Mouse (Mus musculus) midbrain, embryonic 11.5 days (tissue): ENCODE results near the gene Txnrd3. TPM values are rescaled to one million over a fixed set of nuclear protein-coding genes. Genes with fewer than 3 reads are reported as not detected.

Experiments used
- ATAC-seq: fragments of 200-750 bp; cut with Nextera tagmentation; 2 replicates; pipeline ENCODE4 v1.8.0; 2017; ENCODE audit warnings: moderate TSS enrichment, moderate library complexity; ENCODE audit not compliant: low FRiP score
- DNase-seq: peaks from one replicate; pipeline ENCODE4 v3.0.0; 2015; ENCODE audit warnings: low spot score; ENCODE audit errors: missing footprints
- H3K27ac ChIP-seq: fragments of 300-500 bp; sonication (generic); 2 replicates; pipeline ENCODE4 v1.5.1; 2014; ENCODE audit warnings: low read depth, low read length
- H3K27me3 ChIP-seq: fragments of 300-500 bp; sonication (generic); 2 replicates; pipeline ENCODE4 v1.6.1; 2014; ENCODE audit warnings: mild to moderate bottlenecking, low read length, moderate library complexity, mixed read lengths; ENCODE audit not compliant: control insufficient read depth, insufficient read depth
- H3K36me3 ChIP-seq: fragments of 300-500 bp; sonication (generic); 2 replicates; pipeline ENCODE4 v1.6.1; 2014; ENCODE audit warnings: mild to moderate bottlenecking, low read length, moderate library complexity, mixed read lengths; ENCODE audit not compliant: control insufficient read depth, insufficient read depth
- H3K4me1 ChIP-seq: fragments of 300-500 bp; sonication (generic); 2 replicates; pipeline ENCODE4 v1.6.1; 2014; ENCODE audit warnings: low read length; ENCODE audit not compliant: control insufficient read depth, insufficient read depth
- H3K4me2 ChIP-seq: fragments of 300-500 bp; sonication (generic); 2 replicates; pipeline ENCODE4 v1.6.1; 2014; ENCODE audit warnings: mild to moderate bottlenecking, moderate library complexity
- H3K4me3 ChIP-seq: fragments of 300-500 bp; sonication (generic); 2 replicates; pipeline ENCODE4 v1.5.1; 2014; ENCODE audit warnings: low read depth, low read length
- H3K9ac ChIP-seq: fragments of 300-500 bp; sonication (generic); 2 replicates; pipeline ENCODE4 v1.6.1; 2014; ENCODE audit warnings: low read length
- H3K9me3 ChIP-seq: fragments of 300-500 bp; sonication (generic); 2 replicates; pipeline ENCODE4 v1.6.1; 2016; ENCODE audit warnings: low read length; ENCODE audit not compliant: control insufficient read depth
- WGBS: fragments of 180-500 bp; shearing (Covaris S2); extraction: QIAGEN DNeasy Blood & Tissue Kit; methylation state at CpG from one replicate; pipeline ENCODE4 v1.1.7; 2014; 5-methylcytosine and 5-hydroxymethylcytosine counted together
- polyA plus RNA-seq: library from polyadenylated mRNA; unstranded; fragments of >200 nt; fragmentation: Nextera tagmentation; extraction: Ambion mirVana; gene quantifications from 2 replicates; pipeline ENCODE4 v1.2.1, GENCODE M21; 2014

Txnrd3 gene
- polyA plus RNA-seq, 1 experiment from 2014 or later: 14.3 TPM

DNA sequence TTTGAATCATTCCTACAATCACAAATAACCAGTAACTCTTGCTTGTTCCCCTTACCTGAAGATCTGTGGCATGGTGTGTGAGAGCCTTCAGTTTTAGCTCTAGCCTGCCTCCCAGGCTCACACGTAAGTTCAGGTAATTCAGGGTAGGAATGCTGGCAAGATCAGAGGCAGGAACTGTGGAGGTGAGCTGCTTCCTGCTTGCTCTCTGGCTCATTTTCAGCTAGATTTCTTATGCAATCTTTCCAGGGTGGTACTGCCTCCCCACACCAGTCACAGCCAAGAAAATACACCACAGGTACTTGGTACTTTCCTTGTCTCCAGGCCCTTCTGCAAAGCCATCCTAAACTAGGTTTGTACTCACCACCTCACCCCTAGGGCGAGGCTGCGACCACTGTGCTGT, 18.7 kb downstream of the Txnrd3 start:
- H3K4me1 ChIP-seq: no peaks in the 10 kb centered on the region
- 92% methylated on average over 3 of the region's 3 CpGs for WGBS

DNA sequence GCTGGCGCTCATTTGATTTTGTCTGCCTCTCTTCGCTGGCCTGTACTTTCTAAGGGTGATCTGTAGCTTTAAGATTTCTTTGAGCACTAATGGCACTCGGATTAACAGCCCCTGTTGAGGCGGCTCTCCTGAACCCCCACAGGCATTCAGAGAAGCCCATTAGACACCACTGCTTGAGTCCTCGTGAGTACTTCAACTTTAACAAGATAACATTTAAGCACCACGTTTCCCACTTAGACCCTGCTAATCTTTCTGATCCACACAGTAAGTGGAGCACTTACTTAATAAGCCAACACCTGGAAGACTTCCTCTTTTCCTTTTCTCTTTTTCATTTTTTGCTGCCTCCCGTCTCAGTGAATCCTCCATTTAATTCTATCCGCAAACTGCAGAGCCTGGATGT, 21.4 kb downstream of the Txnrd3 start:
- no peak for ATAC-seq
- H3K36me3 ChIP-seq: no peaks in the 10 kb centered on the region
- no peak overlapping the region for H3K9ac ChIP-seq
- no peaks in the 10 kb centered on the region for H3K27me3 ChIP-seq
- H3K4me2 ChIP-seq: no peak overlapping the region
- 45% methylated on average over 8 of the region's 8 CpGs for WGBS
- H3K4me1 ChIP-seq: no peaks in the 10 kb centered on the region
- no peaks in the 10 kb centered on the region for H3K9me3 ChIP-seq
- no peak overlapping the region for H3K27ac ChIP-seq
- H3K4me3 ChIP-seq: no peak overlapping the region
- DNase-seq: no peak

More for the DNA sequence above, 18.7 kb downstream of the Txnrd3 start:
- no peak for DNase-seq
- H3K36me3 ChIP-seq: no peaks in the 10 kb centered on the region
- no peaks in the 10 kb centered on the region for H3K9me3 ChIP-seq
- H3K4me2 ChIP-seq: no peak overlapping the region
- no peak overlapping the region for H3K27ac ChIP-seq
- H3K9ac ChIP-seq: no peak overlapping the region
- no peaks in the 10 kb centered on the region for H3K27me3 ChIP-seq
- ATAC-seq: no peak
- H3K4me3 ChIP-seq: no peak overlapping the region

DNA sequence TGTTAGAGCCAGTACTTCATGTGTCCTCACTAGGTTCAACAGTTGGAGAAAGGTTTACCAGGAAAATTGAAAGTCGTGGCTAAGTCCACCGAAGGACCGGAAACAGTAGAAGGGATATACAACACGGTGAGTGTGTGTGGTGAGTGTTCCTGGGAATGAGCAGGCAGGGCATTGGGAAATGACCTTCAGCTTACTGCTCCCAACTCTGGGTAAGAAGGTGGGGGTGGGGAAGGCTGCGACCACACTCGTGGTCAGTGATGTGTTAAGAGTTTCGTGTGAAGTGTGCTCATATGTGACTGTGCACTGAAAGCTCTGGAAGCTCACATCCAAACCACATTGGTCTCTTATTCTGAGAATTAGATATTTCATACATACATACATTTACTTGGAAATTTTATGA, 21.9 kb downstream of the Txnrd3 start:
- DNase-seq: no peak
- no peaks in the 10 kb centered on the region for H3K27me3 ChIP-seq
- H3K4me3 ChIP-seq: no peak overlapping the region
- no peak overlapping the region for H3K9ac ChIP-seq
- H3K27ac ChIP-seq: no peak overlapping the region
- 82% methylated on average over 7 of the region's 7 CpGs for WGBS
- no peak for ATAC-seq
- no peaks in the 10 kb centered on the region for H3K36me3 ChIP-seq
- no peaks in the 10 kb centered on the region for H3K9me3 ChIP-seq
- H3K4me1 ChIP-seq: no peaks in the 10 kb centered on the region
- no peak overlapping the region for H3K4me2 ChIP-seq

DNA sequence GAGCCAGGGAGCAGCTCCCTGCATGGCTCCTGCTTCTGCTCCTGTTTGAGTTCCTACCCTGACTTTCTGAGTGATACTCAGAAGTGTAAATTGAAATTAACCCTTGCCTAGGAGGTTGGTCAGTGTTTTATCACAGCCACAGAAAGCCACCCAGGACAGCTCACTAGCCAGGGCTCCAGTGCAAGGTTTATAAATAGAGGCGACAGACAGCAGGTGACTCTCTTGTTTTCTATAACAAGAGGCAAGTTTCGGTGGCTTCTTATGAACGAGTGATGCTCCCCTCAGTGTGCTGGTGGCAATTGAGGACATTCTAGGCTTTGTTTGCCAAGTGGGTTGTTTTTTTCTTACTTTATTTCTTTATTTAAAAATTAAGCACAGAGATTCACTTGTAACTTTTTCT, 23.2 kb downstream of the Txnrd3 start:
- no peaks in the 10 kb centered on the region for H3K9me3 ChIP-seq

DNA sequence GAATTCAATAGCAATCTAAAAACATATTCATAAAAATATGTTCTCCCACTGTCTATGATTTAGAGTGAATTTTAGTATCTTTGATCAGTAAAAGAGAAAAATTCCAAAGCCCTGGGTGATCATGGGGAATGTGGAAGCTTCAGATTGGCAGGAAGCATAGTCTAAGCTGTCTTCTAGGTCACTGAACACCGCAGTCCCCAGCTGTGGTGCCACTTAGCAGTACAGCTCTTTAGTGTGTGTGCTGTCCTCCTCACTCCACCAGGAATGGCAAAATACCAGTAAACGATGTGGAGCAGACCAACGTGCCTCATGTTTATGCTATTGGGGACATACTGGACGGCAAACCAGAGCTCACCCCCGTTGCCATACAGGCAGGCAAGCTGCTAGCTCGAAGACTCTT, 25.8 kb downstream of the Txnrd3 start:
- Histone ChIP-seq H3K9me3 (no peaks in the 10 kb centered on the region), H3K9ac (no peak overlapping the region), H3K4me1 (no peaks in the 10 kb centered on the region), H3K36me3 (no peaks in the 10 kb centered on the region), H3K4me3 (no peak overlapping the region), H3K27ac (no peak overlapping the region), H3K4me2 (no peak overlapping the region), H3K27me3 (no peaks in the 10 kb centered on the region)
- DNase-seq (no peak), ATAC-seq (no peak)
- 93% methylated on average over 6 of the region's 6 CpGs for WGBS

More for the DNA sequence above, 23.2 kb downstream of the Txnrd3 start:
- Histone ChIP-seq H3K4me3 (no peak overlapping the region), H3K27me3 (no peaks in the 10 kb centered on the region), H3K9ac (no peak overlapping the region), H3K4me1 (no peaks in the 10 kb centered on the region), H3K4me2 (no peak overlapping the region), H3K36me3 (no peaks in the 10 kb centered on the region), H3K27ac (no peak overlapping the region)
- ATAC-seq: no peak
- 82% methylated on average over 3 of the region's 3 CpGs for WGBS
- no peak for DNase-seq

DNA sequence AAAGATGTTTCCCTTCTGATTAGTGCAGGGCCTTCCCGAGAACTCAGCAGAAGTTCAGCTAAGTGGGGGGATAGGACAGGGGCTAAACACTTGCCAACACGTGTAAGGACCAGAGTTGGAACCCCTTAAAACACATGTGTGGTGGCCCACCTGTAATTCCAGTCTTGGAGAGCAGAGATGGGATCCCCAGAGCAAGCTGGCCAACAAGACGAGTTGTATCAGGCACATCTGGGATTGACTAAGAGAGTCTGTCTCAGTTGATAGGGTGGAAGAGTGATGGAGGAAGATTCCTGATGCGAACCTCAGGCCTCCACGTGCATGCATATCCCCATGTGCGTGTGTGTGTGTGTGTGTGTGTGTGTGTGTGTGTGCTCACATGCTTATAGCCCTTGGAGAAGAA, 27.6 kb downstream of the Txnrd3 start:
- Histone ChIP-seq H3K9ac (no peak overlapping the region), H3K4me2 (no peak overlapping the region), H3K27ac (no peak overlapping the region), H3K36me3 (no peaks in the 10 kb centered on the region; the same call in 1 of the 2 replicates), H3K4me3 (no peak overlapping the region), H3K27me3 (no peaks in the 10 kb centered on the region), H3K9me3 (no peaks in the 10 kb centered on the region), H3K4me1 (no peaks in the 10 kb centered on the region)
- 77% methylated on average over 6 of the region's 6 CpGs for WGBS
- ATAC-seq: no peak
- no peak for DNase-seq

DNA sequence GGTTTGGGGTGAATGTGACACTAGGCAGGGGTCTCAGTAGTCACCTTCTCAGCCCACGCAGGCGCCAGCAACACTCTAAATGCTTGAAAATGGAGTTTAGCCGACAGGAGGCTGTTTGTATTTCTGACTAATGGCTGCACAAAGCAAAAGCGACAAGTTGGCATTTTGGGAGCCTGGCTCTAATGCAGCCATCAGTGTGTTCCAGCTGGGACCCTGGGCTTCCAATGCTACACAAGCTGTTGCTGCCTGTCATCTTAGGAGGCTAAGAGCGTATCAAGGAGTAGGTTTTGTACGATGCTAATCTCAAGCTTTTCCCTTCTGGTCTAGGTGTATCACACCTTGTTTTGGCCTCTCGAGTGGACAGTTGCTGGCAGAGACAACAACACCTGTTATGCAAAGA, 28.9 kb downstream of the Txnrd3 start:
- H3K4me3 ChIP-seq: no peak overlapping the region
- H3K4me1 ChIP-seq: no peaks in the 10 kb centered on the region
- no peaks in the 10 kb centered on the region for H3K9me3 ChIP-seq
- DNase-seq (no peak), ATAC-seq (no peak)
- no peaks in the 10 kb centered on the region for H3K27me3 ChIP-seq
- 91% methylated on average over 7 of the region's 7 CpGs for WGBS
- no peak overlapping the region for H3K9ac ChIP-seq
- H3K4me2 ChIP-seq: no peak overlapping the region
- no peaks in the 10 kb centered on the region; the same call in 1 of the 2 replicates for H3K36me3 ChIP-seq
- H3K27ac ChIP-seq: no peak overlapping the region

DNA sequence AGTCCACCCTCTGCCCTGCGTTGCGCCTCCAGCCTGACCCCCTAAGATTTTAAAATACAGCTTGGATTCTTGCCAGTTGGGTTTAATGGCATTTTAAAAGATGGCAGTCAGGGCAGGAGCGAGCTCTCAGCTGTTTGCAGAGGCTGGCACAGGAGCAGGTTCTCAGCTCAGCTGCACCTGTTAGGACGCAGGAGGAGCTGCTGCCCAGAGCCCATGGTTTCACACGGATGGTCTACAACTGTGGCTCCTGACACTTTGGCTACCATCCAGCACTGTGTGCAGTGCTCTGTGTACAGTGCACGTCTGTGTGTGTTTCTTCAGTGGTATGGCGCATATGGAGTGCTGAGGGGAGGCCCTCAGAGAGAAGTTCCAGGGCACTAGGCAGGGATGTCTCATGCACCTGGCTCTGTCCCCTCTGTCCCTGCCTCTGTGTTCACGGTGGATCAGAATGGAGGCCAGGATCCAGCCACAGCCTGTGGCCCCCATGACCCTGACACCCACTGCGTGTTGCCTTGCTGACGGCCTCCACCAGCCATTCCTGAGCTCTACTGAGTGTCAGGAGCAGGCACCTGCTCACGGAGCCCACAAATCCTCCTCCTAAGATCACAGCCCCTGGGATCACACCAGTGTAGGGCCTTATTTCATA, 29.5 kb downstream of the Txnrd3 start:
- Histone ChIP-seq H3K27ac (no peak overlapping the region), H3K9ac (no peak overlapping the region), H3K4me2 (no peak overlapping the region), H3K27me3 (no peaks in the 10 kb centered on the region), H3K4me3 (no peak overlapping the region), H3K4me1 (no peaks in the 10 kb centered on the region), H3K36me3 (no peaks in the 10 kb centered on the region; the same call in 1 of the 2 replicates), H3K9me3 (no peaks in the 10 kb centered on the region)
- ATAC-seq (no peak), DNase-seq (no peak)
- 92% methylated on average over 11 of the region's 11 CpGs for WGBS

DNA sequence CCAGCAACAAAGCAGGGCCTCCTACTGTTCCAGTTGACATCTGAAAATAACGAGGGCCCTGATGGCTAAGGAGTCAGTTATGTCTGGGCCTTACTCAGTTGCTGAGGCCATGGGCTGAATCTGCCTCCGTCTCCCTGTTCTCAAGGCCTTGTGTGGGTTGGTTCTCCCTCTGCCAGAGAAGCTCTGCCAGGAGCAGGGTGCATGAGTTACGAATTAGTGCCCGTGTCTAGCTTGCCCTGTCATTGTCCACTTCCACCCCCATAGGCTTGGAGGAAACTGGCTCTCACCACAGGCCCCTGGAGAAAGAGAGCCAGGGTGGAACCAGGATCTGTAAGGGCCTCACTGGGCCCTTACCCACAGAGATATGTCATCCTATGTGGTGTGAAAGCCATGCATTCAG, 34.7 kb downstream of the Txnrd3 start:
- no peaks in the 10 kb centered on the region for H3K9me3 ChIP-seq
- WGBS: 82% methylated on average over 4 of the region's 4 CpGs
- H3K4me2 ChIP-seq: no peak overlapping the region
- no peak for DNase-seq
- no peak overlapping the region for H3K4me3 ChIP-seq
- no peak overlapping the region for H3K27ac ChIP-seq
- 0 out of 2 replicates have a peak, but pooled peaks have one; percentile 9 for ATAC-seq
- no peaks in the 10 kb centered on the region for H3K4me1 ChIP-seq
- no peak overlapping the region for H3K9ac ChIP-seq
- no peaks in the 10 kb centered on the region for H3K27me3 ChIP-seq
- H3K36me3 ChIP-seq: no peaks in the 10 kb centered on the region; the same call in 1 of the 2 replicates
